Mouse (Mus musculus) kidney, adult 2 months (tissue): Measurements from ENCODE around the gene Enoph1.

Source experiments
- CTCF ChIP-seq: fragments of 200-500 bp; conservative IDR thresholded peaks from 2 replicates; pipeline ENCODE4 v1.5.1; 2011; ENCODE audit warnings: low read depth, mild to moderate bottlenecking, control low read depth, low read length, moderate library complexity, mixed read lengths; ENCODE audit not compliant: insufficient read depth, insufficient read length
- POLR2A ChIP-seq: fragments of 200-500 bp; IDR thresholded peaks from one replicate; pipeline ENCODE4 v1.6.1; 2011; ENCODE audit warnings: low read depth, low read length, control low read depth

GRCm38 (mm10) chr5:100096955-100097354, 57.2 kb downstream of the Enoph1 start:
- no peak for TF ChIP-seq POLR2A
- TF ChIP-seq CTCF, result no peak
